Mouse (Mus musculus) embryo, embryonic 10.5 days (tissue): ENCODE measurements around the gene Exoc1.

Experiments
- DNase-seq: peaks from one replicate; pipeline ENCODE4 v3.0.0-alpha.2; 2015; ENCODE audit warnings: low spot score

The Exoc1 gene

DNA sequence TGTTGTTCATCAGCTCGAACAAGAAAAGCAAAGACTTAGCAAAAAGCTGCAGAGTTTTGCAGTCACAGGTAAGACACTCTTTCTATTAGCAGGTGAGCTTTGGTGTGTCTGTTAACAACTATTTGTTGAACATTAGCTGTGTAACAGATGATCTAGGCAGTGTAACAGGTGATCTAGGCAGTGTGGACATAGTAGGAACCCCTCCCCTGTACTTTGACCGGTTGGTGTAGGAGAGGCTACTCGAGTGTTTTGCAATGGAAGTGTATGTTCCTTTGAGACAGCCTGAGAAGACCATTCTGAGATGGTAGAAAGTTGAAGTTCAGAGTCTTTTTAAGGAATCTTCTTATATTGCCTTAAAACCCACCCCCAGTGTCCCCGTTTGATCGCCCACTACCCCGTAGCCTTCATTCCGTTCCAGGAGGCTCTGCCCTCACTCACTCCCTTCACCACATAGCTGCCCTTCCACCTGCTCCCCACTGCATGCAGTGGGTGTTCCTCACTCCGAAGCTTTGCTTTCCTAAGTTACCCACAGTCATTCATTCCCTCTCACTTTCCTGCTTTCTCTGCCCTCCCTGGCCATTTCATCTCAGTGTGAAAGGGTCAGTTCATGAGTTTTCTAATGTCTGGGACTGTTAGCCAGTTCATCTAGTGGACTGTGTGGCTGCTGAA is 80.7 kb downstream of the Exoc1 start:
- DNase-seq: no peak

- peak; percentile 16 for DNase-seq
These were observed 83.9 kb downstream of the Exoc1 start for GRCm38 (mm10) chr5:76612867-76613499.

- no peak for DNase-seq
These were observed 86.2 kb downstream of the Exoc1 start for GRCm38 (mm10) chr5:76615276-76615675.

DNA sequence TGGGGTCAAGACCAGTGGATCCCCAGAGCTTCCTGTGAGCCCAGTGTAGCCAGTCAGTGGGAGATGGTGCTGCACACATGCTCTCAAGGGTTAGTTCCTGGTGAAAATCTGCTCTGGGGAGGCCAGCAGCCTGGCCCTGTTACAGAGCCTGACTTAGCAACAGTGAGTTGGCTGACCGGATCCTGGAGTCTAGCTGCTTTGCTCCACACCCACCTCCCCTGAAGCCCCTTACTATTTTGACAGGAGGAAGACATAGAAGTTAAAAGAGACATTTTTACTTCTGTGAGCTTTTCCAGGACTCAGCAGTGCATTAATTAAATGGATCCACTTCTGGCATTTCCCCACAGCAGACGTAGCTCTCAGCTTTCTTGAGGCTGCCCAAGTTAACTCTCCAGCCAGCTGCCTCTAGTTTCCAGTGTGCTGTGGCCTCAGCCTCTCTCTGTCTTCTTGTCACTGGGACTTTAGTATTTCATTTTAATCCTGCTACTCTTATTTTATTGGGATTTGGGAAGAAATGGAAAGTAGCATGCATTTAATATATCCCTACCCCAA is 87.2 kb downstream of the Exoc1 start:
- no peak for DNase-seq

- no peak for DNase-seq
These were observed 89.6 kb downstream of the Exoc1 start for GRCm38 (mm10) chr5:76618750-76619149.
